Comparison of ENCODE assay signal across 10 mouse cellular contexts in the genomic region with DNA sequence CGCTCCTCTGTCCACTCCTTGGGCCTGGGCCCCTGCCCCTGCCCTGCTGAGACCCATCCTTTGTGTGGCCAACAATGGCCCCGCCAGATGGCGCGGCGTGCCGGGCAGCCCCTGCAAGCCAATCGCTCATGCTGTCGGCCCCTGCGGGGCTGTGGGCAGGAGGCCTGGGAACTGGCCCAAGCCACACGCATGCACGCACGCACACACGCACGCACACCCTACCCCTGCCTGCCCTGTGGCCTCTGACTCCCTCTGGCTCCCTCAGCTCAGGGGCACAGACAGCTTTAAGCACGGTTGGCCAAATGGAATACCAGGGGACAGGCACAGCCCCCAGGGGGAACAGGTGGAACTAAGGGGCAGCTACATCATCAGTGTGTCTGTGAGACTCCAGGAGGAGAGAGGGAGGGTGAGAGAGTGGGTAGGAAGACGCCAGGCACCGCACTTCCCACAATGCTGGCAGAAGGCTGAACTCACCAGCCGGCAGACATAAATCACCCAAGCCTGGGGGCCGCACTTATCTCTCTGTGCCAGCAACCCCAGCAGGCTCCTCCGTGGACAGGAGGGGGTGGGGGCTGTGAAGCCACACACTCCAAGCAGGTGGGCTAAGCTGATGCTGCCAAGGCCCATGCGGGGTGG. TPM values are rescaled to one million over a fixed set of nuclear protein-coding genes. Genes with fewer than 3 reads are reported as not detected.
DNase-seq lines count a peak whose midpoint lies in the region; ATAC-seq lines count a peak whose summit lies in the region.
"Had no signal": no experiment of that assay in that cellular context is flagged by ENCODE, and none has a peak within 500 bp of the region (broad histone marks: within the 10 kb centered on the region; RNA-seq: fewer than 3 reads in every experiment).

No protein-coding gene starts in this region.

- H3K27ac ChIP-seq in forebrain, embryonic 10.5 days = peak overlapping the region; percentile 91
- H3K27ac ChIP-seq in neural tube, embryonic 14.5 days (ENCODE audit: low read depth, low read length) = peak overlapping the region; percentile 86
- H3K27ac ChIP-seq: embryonic facial prominence, embryonic 15.5 days had no signal

- no peaks in the 10 kb centered on the region for H3K27me3 ChIP-seq in forebrain, embryonic 10.5 days (ENCODE audit: poor library complexity, severe bottlenecking)
- H3K27me3 ChIP-seq in neural tube, embryonic 14.5 days (ENCODE audit: control insufficient read depth, insufficient read depth, low read length) = no peaks in the 10 kb centered on the region
- H3K27me3 ChIP-seq: embryonic facial prominence, embryonic 15.5 days had no signal

- DNase-seq in adrenal gland, adult 2 months = peak; percentile 54
- DNase-seq in adrenal gland, postnatal 36 days = no peak
- peak; percentile 90 for DNase-seq in Muller cell, postnatal 12 days (ENCODE audit: inconsistent ontology term)
- peak; percentile 76 for DNase-seq in forebrain, embryonic 10.5 days (ENCODE audit: extremely low spot score, low spot score)
- DNase-seq in left cerebral cortex, adult 18-20 months (ENCODE audit: low spot score in 2 of 2) = peak; percentile 42 to 74
- no peak for DNase-seq in thymus, adult 18-20 months
- DNase-seq in kidney, adult 8-10 months = no peak
- DNase-seq: lung, embryonic 14.5 days had no signal

- H3K9ac ChIP-seq in neural tube, embryonic 14.5 days (replicated peaks; ENCODE audit: low read depth, low read length) = peak overlapping the region; percentile 37
- H3K9ac ChIP-seq: embryonic facial prominence, embryonic 15.5 days; lung, embryonic 14.5 days had no signal

- peak overlapping the region; percentile 34 for H3K4me2 ChIP-seq in neural tube, embryonic 14.5 days (ENCODE audit: low read depth, low read length)
- H3K4me2 ChIP-seq: embryonic facial prominence, embryonic 15.5 days; lung, embryonic 14.5 days had no signal

- peaks cover 100% of the 10 kb centered on the region for H3K4me1 ChIP-seq in forebrain, embryonic 10.5 days
- peaks cover 78% of the 10 kb centered on the region for H3K4me1 ChIP-seq in neural tube, embryonic 14.5 days (ENCODE audit: control insufficient read depth, insufficient read depth, low read length)

- 10% methylated on average over 21 of the region's 21 CpGs for WGBS in forebrain, embryonic 10.5 days
- 3% methylated on average over 21 of the region's 21 CpGs for WGBS in neural tube, embryonic 14.5 days

- no peaks in the 10 kb centered on the region for H3K36me3 ChIP-seq in forebrain, embryonic 10.5 days (replicated peaks)
- H3K36me3 ChIP-seq in neural tube, embryonic 14.5 days (ENCODE audit: control insufficient read depth, insufficient read depth, low read length) = no peaks in the 10 kb centered on the region
- H3K36me3 ChIP-seq: embryonic facial prominence, embryonic 15.5 days had no signal

- peak overlapping the region; percentile 32 for H3K4me3 ChIP-seq in forebrain, embryonic 10.5 days
- H3K4me3 ChIP-seq in neural tube, embryonic 14.5 days (ENCODE audit: low read depth, low read length) = no peak overlapping the region
- H3K4me3 ChIP-seq: embryonic facial prominence, embryonic 15.5 days had no signal

- no peaks in the 10 kb centered on the region for H3K9me3 ChIP-seq in forebrain, embryonic 10.5 days
- H3K9me3 ChIP-seq in neural tube, embryonic 14.5 days (ENCODE audit: control insufficient read depth, low read length) = no peaks in the 10 kb centered on the region
- H3K9me3 ChIP-seq: embryonic facial prominence, embryonic 15.5 days had no signal

- peak; percentile 74 for ATAC-seq in neural tube, embryonic 14.5 days (ENCODE audit: low read depth)

RNA-seq across cellular contexts. Expression of a gene that starts 34.2 kb away (rescaled TPM):
- 10 to 100 TPM; 19.0 to 26.9 TPM for total RNA-seq in adrenal gland, adult 2 months (2021)
- polyA plus RNA-seq in adrenal gland, adult 2 months (2012; rRNA removed) = 35.3 and 38.0 TPM in 2 replicates
- total RNA-seq in adrenal gland, postnatal 36 days (2021) = 10 to 100 TPM; 21.6 to 28.8 TPM
- 13.5 and 14.6 TPM in 2 replicates for polyA plus RNA-seq in forebrain, embryonic 10.5 days (2016; fragmentation: Nextera tagmentation; extraction: Ambion mirVana)
- 10 to 100 TPM; 75.6 to 77.6 TPM for total RNA-seq in left cerebral cortex, adult 18-20 months (2021)
- 15.3 and 17.3 TPM in 2 replicates for polyA plus RNA-seq in neural tube, embryonic 14.5 days (2014; fragmentation: Nextera tagmentation; extraction: Ambion mirVana)

Comparison
In these comparisons a context has a peak if more than half of its experiments do, and no peak if none do; other contexts are left out.
1. DNase-seq: peak in adrenal gland, adult 2 months (single experiment), Muller cell, postnatal 12 days (single experiment), forebrain, embryonic 10.5 days (single experiment) and left cerebral cortex, adult 18-20 months (2 of 2); none in adrenal gland, postnatal 36 days (0 of 2), thymus, adult 18-20 months (0 of 2) and kidney, adult 8-10 months (0 of 2).